Mouse (Mus musculus) spleen, postnatal 14 days (tissue): ENCODE results near the gene H2-M10.1.
"Not testable (repeated sequence)": the region's sequence is repeated elsewhere in the genome, so short reads cannot be mapped to it uniquely, and the experiment has no call there.

Source experiments
- DNase-seq, 2 experiments: peaks; one replicate each; pipeline ENCODE4 v3.0.0; 2021 to 2022; ENCODE audit warnings: low spot score in 2 of 2

Gene H2-M10.1

DNA sequence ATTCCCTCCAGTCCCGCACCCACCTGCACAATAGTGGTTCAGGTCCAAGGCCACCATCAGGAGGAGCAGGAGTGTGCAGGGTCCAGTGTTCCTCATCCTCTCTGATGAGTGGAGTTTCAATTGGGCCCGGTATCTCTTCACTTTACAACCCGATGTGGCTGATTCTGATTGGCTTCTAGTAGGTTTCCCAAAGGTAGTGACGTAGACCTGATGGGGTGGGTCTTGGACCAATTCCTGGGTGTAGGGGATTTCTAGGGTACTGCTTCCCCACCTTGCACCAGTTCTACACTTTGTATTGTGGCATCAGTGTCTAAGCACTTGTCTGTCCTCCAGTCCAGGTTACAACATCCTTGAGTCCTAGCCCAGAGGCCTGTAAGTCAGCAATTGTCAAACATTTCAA, at the start of gene H2-M10.1:
Gene H2-M10.1 (minus strand): TSS at position 101 of the 400 bp plus-strand sequence.
- DNase-seq: no peak

GRCm38 (mm10) chr17:36368317-36368716, 42.4 kb upstream of the H2-M10.1 start, which contains the start of gene H2-M10.3:
Gene H2-M10.3, minus strand, starts transcription at chr17:36368417.
- DNase-seq: not testable (repeated sequence)

- not testable (repeated sequence) for DNase-seq
Observed at GRCm38 (mm10) chr17:36362404-36362803, 36.4 kb upstream of the H2-M10.1 start.

DNA sequence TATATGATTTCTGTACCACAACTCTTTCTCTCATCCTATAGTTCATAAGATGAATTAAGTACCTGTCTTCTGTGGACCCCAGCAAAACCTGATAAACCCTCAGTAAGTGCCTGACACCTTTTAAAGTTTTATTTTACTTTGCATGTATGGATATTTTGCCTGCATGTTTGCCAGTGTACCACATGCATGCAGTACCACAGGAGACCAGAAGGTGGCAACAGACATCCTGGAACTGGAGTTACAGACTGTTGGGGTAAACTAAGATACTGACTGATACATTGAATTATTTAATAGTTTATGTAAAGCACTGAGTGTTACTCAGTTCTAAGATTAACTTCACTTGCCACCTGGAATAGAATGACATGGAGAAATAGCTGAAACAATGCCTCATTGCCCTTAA, 31.6 kb upstream of the H2-M10.1 start:
- peak in 1 of 2 experiments; percentile 10 for DNase-seq

DNA sequence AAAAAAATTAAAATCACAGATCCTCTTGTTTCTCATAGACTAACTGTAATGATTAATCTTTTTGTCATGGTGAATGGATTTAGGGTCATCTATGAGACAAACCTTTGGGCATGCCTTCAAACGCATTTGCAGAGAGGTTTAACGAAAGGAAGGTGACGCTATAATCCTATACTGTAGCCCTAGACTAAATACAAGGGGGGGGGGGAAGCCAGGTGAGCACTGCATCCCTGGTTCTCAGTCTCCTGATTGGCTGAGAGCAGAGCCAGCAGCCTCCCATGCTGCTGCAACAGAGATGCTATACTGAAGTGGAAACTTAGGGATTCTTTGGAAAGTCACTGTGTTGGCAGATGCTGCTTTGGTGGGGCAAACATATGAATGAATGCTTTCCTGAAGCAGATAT, 29.8 kb upstream of the H2-M10.1 start:
- no peak for DNase-seq

DNA sequence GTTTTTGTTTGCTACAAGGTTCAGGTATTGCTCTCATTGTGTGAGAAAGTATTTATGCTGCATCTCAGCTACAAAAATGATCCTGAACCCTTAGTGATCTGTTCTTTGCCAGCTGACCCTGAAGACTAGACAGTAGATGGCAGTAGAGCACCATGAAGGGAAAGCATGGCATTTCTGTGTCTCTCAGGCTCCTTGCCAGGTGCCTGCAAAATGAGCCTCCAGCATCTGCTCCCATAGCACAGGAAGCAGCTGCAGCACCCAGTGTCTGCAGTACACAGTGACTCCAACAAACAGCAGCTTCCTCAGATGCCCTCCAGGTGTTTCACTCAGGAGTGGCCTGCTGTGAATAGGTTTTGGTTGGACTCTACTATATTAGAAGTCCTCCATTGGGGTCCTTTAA, 29.4 kb upstream of the H2-M10.1 start:
- DNase-seq: not testable (repeated sequence)

- DNase-seq: no peak
Observed at GRCm38 (mm10) chr17:36315689-36316253, 10.2 kb downstream of the H2-M10.1 start.

- DNase-seq: peak in 1 of 2 experiments; percentile 3
Observed at GRCm38 (mm10) chr17:36315041-36315688, 10.8 kb downstream of the H2-M10.1 start.

- DNase-seq: no peak
Observed at GRCm38 (mm10) chr17:36314511-36314910, 11.4 kb downstream of the H2-M10.1 start.

DNA sequence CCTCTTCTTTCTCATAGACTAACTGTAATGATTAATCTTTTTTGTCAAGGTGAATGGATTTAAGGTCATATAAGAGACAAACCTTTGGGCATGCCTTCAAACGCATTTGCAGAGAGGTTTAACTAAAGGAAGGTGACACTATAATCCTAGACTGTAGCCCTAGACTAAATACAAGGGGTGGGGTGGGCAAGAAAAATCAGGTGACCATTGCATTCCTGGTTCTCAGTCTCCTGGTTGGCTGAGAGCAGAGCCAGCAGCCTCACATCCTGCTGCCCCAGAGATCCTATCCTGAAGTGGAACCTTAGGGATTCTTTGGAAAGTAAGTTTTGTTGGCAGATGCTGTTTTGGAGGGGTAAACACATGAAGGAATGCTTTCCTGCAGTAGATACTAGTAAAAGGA, 16.7 kb downstream of the H2-M10.1 start:
- DNase-seq: no peak

DNA sequence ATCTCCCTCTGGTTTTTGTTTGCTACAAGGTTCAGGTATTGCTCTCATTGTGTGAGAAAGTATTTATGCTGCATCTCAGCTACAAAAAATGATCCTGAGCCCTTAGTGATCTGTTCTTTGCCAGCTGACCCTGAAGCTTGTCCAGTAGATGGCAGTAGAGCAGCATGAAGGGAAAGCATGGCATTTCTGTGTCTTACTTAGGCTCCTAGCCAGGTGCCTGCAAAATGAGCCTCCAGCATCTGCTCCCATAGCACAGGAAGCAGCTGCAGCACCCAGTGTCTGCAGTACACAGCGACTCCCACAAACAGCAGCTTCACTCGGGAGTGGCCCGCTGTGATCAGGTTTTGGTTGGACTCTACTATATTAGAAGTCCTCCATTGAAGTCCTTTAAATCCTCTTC, 17.1 kb downstream of the H2-M10.1 start:
- DNase-seq: peak in 1 of 2 experiments; percentile 25

- no peak for DNase-seq
Observed at GRCm38 (mm10) chr17:36286390-36286789, 39.6 kb downstream of the H2-M10.1 start, which contains the start of gene H2-M10.2. Gene H2-M10.2, minus strand, starts transcription at chr17:36286490.

GRCm38 (mm10) chr17:36281521-36282245, 44.3 kb downstream of the H2-M10.1 start:
- DNase-seq: no peak

GRCm38 (mm10) chr17:36274776-36275175, 51.2 kb downstream of the H2-M10.1 start:
- DNase-seq: no peak

- DNase-seq: no peak
Observed at GRCm38 (mm10) chr17:36273796-36274195, 52.2 kb downstream of the H2-M10.1 start.
